Mouse (Mus musculus) liver, embryonic 14.5 days (tissue): Measurements from ENCODE around the gene Mbd3l1.

ENCODE experiments used
- CTCF ChIP-seq: IDR thresholded peaks from 2 replicates; pipeline ENCODE4 v1.5.1; 2016; ENCODE audit warnings: antibody characterized with exemption, low read depth, control low read depth
- EP300 ChIP-seq: IDR thresholded peaks from 2 replicates; pipeline ENCODE4 v1.6.1; 2016; ENCODE audit warnings: antibody characterized with exemption, low read depth

DNA sequence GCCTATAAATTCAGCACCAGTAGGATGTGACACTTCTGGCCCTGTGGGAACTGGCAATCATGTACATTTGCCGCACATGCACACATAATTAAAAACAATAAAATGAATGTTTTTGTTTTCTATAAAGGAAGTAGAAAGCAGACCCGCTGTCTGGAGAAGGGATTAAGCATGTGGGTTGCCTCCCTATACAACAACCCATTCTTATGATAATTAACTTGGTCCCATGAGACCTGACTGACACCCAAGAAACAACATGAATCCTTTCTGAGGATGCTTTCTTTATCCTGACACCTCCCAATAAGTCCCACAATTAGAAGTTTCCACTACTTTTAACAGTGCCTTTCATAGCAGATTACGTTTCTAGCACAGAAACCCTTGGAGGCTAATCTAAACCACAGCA, 10.8 kb upstream of the Mbd3l1 start:
- no peak for TF ChIP-seq CTCF
- no peak for TF ChIP-seq EP300
